Mouse (Mus musculus) erythroid progenitor cell, adult 5-6 weeks (primary cell): ENCODE results near the gene Nlrp9c. TPM values are rescaled to one million over a fixed set of nuclear protein-coding genes. Genes with fewer than 3 reads are reported as not detected.
"Not testable (repeated sequence)": the region's sequence is repeated elsewhere in the genome, so short reads cannot be mapped to it uniquely, and the experiment has no call there.

ENCODE experiments used
- ATAC-seq: replicated peaks from 2 replicates; pipeline ENCODE4 v1.8.0; 2016; ENCODE audit warnings: moderate number of reproducible peaks, mild to moderate bottlenecking, moderate TSS enrichment, inconsistent platforms; ENCODE audit not compliant: poor library complexity, low FRiP score, severe bottlenecking
- total RNA-seq, 2 experiments: library from RNA; stranded (forward) in 1 of 2; stranded (reverse) in 1 of 2; fragments of 150-400 nt in 1 of 2; fragments of 186-747, 209-891 nt in 1 of 2; gene quantifications; 2 replicates each; pipeline versions ENCODE4 v1.2.3 to v1.2.4; 2015 to 2017; ENCODE audit warnings: low replicate concordance in 2 of 2

Nlrp9c gene
- total RNA-seq (2015; ENCODE audit: low replicate concordance) (not detected in 2 replicates), total RNA-seq (2017; ENCODE audit: low replicate concordance) (not detected in 2 replicates)

DNA sequence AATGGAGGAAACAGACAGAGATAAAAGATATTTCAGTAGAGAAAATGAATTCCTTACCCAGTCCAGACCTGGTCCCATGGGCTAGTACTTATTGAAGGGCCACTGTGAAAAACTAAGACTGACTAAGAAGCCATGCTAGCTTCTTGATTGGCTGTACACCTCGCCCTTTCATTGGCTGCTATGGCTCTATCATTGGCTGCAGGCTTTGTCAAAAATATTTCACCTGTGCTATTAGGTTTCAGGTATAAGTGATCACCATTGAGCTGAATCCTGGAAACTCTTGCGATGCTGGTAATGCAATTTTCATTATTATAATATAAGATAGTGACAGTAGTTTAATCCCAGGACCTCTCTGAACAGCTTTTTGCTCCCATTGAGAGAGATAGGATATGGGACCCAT is at the start of gene Nlrp9c:
TSS of gene Nlrp9c (minus strand) at position 101 of the 400 bp plus-strand sequence.
- ATAC-seq: not testable (repeated sequence)

DNA sequence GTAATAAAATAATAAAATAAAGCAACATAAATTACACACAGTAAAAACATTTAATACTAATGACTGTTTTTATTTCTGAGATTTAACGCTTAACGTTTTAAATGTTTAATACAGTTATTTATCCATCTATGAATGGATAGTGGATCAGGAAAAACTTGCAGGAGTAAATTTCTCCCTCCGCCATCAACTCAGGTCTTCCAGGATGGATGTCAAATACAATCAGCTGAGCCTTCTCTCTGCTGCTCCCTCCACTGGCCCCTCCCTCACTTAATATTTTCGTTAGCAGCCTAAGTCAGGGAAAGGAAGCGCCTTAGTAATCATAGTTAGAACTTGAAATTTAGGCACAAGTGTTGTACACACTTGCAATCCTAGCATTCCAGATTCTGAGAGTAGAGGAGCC is 31.3 kb upstream of the Nlrp9c start, which contains the start of gene Nlrp4a:
TSS of gene Nlrp4a (plus strand) at position 301 of the 400 bp plus-strand sequence.
- ATAC-seq: no peak

DNA sequence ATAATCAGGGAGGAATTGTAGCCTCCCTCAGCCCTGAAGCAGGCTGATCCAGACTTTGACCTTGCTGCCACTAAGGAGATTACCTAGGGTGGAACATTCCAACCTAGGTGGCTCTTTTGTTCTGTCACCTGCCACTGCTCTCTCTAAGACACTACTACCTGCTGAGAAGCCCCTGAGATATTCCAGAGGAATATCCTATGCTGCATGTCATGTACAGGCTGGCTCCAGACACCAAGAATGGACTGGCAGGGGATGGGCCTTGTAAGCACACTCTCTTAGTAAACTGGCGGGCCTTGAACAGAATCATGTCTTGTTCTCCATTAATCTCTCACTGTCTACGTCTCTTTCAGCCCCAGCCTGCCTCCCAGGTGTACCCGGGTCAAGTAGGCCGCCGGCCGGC is 11.7 kb downstream of the Nlrp9c start:
- not testable (repeated sequence) for ATAC-seq

DNA sequence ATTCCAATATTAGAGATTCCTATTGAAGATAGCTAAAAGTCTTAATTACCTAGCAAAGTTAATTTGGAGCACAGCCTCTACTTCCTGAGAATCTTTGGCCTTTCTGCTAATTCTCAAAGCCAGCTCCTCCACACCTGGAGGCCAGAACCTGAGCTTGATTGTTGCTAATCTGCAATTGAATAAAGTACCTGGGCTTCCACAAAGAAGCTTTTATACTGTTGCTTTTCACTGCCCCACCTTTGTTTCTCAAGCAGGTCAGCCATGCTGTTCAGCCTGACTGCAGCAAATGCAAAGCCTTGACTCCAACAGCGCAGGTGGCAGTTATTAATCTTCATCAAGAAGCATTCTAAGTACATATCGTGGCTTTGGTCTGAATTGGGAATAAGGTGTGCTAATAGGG is 12.4 kb downstream of the Nlrp9c start:
- not testable (repeated sequence) for ATAC-seq

DNA sequence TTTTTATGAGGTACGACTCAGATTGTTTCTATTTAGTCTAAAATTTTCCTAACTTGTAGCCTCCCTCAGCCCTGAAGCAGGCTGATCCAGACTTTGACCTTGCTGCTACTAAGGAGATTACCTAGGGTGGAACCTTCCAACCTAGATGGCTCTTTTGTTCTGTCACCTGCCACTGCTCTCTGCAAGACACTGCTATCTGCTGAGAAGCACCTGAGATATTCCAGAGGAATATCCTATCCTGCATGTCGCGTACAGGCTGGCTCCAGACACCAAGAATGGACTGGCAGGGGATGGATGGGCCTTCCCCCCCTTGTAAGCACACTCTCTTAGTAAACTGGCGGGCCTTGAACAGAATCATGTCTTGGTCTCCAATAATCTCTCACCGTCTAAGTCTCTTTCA is 16.8 kb downstream of the Nlrp9c start:
- not testable (repeated sequence) for ATAC-seq

DNA sequence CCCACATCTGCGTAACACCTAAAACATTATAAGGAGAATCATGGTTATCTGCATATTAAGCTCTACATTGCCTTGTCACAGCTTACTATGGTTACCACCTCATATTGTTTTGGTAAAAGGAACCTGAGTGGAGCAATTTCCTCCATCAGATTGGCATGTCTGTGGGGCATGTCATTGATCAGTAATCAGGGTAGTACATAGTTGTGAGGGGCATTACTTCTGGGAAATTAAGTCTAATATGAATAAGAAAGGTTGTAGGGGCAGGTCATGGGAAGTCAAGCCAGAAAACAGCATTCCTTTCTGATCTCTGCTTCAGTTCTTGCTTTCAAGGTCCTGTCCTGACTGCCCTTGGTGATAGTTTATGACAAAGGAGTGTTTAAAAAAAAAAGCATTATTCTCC is 22.7 kb downstream of the Nlrp9c start:
- no peak for ATAC-seq

DNA sequence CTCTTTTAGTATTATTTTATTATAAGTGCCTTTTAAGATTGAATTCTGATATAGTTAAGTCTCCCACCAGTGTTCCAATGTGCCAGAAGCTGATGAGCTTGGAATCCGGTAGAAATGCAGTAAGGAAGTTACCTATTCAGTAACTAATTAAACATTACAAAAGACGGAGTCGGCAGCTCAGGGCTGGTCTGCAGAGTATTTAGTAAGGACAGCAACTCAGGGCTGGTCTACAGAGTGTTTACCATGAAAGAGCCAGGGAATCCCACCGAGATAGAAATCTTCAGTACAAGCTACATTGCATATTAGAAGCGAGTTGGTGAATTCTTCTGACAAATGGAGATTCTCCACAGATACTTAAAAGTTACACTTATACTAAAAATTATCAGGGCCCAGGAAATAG is 30.3 kb downstream of the Nlrp9c start:
- not testable (repeated sequence) for ATAC-seq

DNA sequence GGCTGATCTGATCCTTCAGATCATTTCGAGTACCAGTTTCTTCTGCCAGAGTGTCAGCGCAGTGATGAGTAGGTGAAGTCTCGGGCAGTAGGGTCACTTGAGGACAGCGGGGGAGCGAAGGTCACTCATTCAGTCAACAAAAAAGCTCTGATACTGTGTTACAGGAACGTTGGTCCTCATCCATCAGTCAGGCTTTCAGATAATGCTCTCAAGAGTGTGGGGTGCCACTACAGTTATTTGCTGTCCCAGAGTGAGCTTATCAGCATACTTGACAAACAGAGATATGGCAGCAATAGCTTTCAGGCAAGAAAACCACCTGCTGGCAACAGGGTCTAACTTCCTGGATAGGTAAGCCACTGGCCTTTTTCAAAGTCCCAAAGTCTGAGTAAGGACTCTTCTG is 46.8 kb downstream of the Nlrp9c start:
- not testable (repeated sequence) for ATAC-seq

DNA sequence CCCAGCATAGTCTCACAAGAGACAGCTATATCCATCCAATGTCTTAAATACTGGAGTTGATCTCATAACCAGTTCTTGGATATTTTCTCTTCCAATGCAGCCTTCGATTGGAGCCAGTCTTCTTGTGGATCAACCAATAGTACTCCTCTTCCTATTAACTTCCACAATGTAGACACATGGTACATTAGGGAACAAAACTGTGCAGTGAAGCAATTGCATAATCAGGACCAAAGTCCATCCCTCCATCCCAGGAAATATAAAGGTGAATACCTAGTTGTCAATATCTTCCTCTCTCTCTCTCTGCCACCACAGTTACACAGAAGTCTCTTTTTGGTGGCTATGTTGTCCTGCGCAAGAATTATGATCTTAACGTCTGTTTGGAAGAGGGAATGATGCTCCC is 51.2 kb downstream of the Nlrp9c start:
- not testable (repeated sequence) for ATAC-seq

DNA sequence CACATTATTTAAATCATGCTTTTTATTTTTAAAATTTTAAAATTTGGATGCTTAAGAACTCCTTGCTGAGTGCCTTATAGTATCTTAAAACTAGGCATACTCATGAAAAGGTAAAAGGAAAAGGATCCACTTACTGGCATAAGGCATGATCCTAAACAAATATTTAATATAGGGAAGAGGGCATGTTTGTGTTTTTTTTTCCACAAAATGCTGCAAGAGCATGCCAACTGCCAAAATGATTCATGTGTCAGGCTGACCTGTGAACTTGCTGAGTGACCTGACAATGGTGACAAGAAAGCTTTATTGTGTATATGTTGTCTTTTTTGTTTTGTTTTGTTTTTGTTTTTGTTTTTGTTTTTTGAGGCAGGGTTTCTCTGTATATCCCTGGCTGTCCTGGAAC is 53.3 kb downstream of the Nlrp9c start:
- ATAC-seq: not testable (repeated sequence)

DNA sequence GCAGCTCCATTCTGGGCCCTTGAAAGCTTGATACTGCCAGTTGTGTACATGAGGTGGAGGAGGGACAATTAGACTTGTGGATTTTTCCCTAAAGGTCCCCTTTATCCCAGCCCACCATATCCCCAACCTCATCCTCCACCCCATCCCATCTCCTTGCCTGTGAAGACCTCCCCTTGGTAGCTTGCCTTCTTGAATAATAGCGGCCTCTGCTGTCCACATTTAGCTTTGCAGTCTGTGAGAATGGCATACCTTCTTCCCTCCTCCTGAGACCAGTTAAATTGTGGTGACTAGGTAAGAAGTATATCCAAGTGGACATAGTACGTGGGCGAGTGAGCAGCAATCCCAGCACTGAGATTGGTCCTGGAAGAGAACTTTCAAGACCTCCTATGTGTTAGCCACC is 83.1 kb downstream of the Nlrp9c start:
- ATAC-seq: not testable (repeated sequence)

DNA sequence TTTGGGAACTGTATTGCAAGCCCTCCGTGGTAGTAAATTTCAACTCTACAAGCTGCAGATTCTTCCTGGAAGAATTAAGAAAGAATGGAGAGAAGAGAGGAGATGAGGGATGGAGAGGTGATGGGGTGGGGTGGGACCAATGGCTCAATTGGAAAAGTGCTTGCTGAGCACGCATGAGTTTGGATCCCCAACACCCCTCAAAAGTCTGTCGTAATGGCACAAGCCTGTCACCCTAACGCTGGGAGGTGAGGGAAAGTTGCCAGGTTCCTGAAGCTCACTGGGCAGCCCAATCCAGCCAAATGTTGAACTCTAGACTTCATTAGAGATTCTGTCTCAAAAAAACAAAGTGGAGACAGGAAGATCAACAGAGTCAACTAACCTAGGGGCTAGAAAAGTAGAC is 87.7 kb downstream of the Nlrp9c start:
- ATAC-seq: not testable (repeated sequence)

DNA sequence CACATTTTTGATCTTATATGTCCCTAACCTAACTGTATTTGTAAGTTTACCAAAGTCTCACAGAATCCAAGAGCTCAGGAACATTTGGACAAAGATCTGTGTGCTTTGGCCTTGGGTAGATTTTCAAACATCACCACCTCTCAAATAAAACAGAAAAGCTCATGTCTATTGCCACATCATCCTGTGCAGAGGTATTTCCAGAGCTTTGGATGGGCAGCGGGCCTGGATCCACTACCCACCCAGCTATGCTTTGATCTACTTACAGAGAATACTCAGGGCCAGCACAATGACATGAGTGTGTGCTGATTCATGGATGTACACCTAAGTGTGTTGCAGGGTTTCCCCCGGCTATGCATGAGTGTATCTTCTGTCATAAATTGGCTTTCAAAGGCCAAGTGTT is 88.3 kb downstream of the Nlrp9c start:
- ATAC-seq: not testable (repeated sequence)

DNA sequence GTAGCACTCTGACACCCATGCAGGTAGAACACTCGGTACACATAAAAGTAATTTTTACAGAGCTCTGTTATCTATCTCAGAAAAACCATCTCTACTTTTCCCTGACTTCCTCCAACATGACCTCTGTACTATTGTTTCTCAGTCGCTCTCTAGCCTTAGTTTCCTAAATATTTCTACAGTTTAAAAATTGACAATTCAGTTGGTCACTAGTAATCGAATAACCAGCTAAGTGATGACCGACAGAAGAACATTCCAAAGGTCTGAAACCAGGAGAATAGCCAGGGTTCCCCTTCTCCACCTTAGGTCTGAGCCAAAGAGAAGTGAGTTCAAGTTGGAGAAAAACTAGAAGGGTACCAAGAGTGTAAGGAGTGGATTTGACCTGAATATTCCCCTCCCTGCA is 91.7 kb downstream of the Nlrp9c start:
- ATAC-seq: not testable (repeated sequence)

DNA sequence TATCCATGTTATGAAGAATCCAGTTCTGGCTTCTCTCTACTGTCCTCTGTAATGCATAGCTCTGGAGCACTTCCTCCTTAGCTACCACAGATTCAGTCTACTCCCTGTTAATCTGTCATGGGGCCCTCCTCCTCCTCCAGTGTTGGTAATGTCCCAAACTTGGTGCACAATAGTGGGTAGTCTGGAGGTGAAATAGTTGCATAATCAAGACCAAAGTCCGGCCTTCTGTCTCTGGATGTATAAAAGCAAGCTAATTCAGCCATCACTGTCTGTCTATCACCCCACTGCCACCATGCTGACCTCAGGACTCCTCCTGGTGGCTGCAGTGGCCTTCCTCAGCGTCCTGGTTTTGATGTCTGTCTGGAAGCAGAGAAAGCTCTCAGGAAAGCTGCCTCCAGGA is 96.6 kb downstream of the Nlrp9c start, which contains the start of gene Cyp2a4:
TSS of gene Cyp2a4 (plus strand) at position 244 of the 400 bp plus-strand sequence.
- ATAC-seq: not testable (repeated sequence)

DNA sequence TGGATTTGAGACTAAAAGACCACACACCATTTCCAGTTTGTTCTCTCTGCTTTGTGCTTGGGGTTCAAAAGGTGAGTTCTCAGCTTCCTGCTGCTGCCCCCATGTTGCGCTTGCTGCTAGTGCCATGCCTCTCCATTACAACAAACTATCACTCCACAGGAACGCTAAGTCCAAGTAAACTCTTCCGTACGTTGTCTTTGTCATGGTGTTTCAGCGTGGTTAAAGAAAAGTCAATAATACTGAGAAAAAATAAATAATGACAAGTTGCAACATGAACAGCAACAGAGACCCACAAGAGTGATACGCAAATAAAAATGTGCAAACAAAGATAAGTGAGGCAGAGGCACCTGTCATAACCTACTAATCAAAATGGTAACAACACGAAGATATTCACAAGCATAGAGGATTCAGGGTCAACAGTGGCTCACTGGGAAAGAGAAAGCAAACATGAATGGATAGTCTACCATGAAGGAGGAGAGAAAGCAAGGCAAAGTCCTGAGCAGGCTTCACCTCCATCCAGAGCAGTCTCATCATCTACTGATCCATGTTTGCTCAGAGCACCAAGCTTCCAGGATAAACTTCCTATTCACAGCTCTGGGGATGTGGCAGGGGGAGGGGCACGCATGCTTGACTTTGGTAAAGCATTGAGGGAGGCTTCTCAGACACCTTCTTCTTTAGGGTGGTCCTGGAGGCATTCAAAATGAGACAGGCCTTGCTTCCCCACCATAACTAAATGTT is 99.9 kb downstream of the Nlrp9c start:
- not testable (repeated sequence) for ATAC-seq

Other genes starting within 250 kb of the Nlrp9c start
- not detected in 2 replicates for gene Cyp2b9, start 230.3 kb downstream of the Nlrp9c start, total RNA-seq (2015; ENCODE audit: low replicate concordance)
- not detected in 2 replicates for gene Cyp2b9, start 230.3 kb downstream of the Nlrp9c start, total RNA-seq (2017; ENCODE audit: low replicate concordance)
- gene Vmn1r184, start 143.4 kb downstream of the Nlrp9c start, total RNA-seq (2015; ENCODE audit: low replicate concordance): not detected in 2 replicates
- not detected in 2 replicates for gene Vmn1r184, start 143.4 kb downstream of the Nlrp9c start, total RNA-seq (2017; ENCODE audit: low replicate concordance)
- not detected in 2 replicates for gene Cyp2a4, start 96.5 kb downstream of the Nlrp9c start, total RNA-seq (2015; ENCODE audit: low replicate concordance)
- gene Cyp2a4, start 96.5 kb downstream of the Nlrp9c start, total RNA-seq (2017; ENCODE audit: low replicate concordance): not detected in 2 replicates
- gene Nlrp4a, start 31.4 kb upstream of the Nlrp9c start, total RNA-seq (2015; ENCODE audit: low replicate concordance): not detected in 2 replicates
- gene Nlrp4a, start 31.4 kb upstream of the Nlrp9c start, total RNA-seq (2017; ENCODE audit: low replicate concordance): not detected in 2 replicates
- not detected in 2 replicates for gene Nlrp9a, start 131.3 kb upstream of the Nlrp9c start, total RNA-seq (2015; ENCODE audit: low replicate concordance)
- not detected in 2 replicates for gene Nlrp9a, start 131.3 kb upstream of the Nlrp9c start, total RNA-seq (2017; ENCODE audit: low replicate concordance)
- not detected in 2 replicates for gene Vmn1r185, start 214.8 kb upstream of the Nlrp9c start, total RNA-seq (2015; ENCODE audit: low replicate concordance)
- not detected in 2 replicates for gene Vmn1r185, start 214.8 kb upstream of the Nlrp9c start, total RNA-seq (2017; ENCODE audit: low replicate concordance)